Mouse (Mus musculus): ENCODE results near the gene Arpc1b. TPM values are rescaled to one million over a fixed set of nuclear protein-coding genes. Genes with fewer than 3 reads are reported as not detected.

Arpc1b gene
- polyA plus RNA-seq, 1 experiment from 2014 or later = 81.4 TPM

DNA sequence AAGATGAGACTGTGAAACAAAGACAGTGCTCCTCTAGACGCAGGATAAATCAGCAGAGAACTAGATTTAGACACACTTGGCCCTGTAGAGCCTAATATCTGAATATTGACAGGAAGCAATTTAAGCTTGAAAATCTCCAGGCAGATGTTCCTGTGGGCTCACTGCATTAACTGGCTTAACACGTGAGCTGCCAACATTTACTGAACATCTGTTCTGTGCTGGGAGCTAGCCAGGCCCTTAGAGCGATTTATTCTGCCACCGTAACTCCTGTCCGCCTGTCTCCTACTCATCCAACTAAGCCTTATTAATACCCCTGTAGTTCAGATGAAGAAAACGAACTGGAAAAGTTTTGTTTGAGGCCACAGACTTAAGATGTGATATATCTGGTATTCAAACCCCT, 24.8 kb downstream of the Arpc1b start:
- peak overlapping the region; percentile 94; the same call in 1 of the 2 replicates for H3K27ac ChIP-seq
- H3K9me3 ChIP-seq = no peaks in the 10 kb centered on the region
- 19% methylated on average over 6 of the region's 6 CpGs for whole genome bisulfite sequencing
- no peaks in the 10 kb centered on the region for H3K27me3 ChIP-seq
- no peak for ATAC-seq (ENCODE audit: low FRiP score)
- peak overlapping the region; percentile 94 for H3K4me2 ChIP-seq
- H3K36me3 ChIP-seq = peaks cover 61% of the 10 kb centered on the region
- peaks cover 36% of the 10 kb centered on the region for H3K4me1 ChIP-seq (replicated peaks)
- peak overlapping the region; percentile 94 for H3K4me3 ChIP-seq
- peak overlapping the region; percentile 92 for H3K9ac ChIP-seq

DNA sequence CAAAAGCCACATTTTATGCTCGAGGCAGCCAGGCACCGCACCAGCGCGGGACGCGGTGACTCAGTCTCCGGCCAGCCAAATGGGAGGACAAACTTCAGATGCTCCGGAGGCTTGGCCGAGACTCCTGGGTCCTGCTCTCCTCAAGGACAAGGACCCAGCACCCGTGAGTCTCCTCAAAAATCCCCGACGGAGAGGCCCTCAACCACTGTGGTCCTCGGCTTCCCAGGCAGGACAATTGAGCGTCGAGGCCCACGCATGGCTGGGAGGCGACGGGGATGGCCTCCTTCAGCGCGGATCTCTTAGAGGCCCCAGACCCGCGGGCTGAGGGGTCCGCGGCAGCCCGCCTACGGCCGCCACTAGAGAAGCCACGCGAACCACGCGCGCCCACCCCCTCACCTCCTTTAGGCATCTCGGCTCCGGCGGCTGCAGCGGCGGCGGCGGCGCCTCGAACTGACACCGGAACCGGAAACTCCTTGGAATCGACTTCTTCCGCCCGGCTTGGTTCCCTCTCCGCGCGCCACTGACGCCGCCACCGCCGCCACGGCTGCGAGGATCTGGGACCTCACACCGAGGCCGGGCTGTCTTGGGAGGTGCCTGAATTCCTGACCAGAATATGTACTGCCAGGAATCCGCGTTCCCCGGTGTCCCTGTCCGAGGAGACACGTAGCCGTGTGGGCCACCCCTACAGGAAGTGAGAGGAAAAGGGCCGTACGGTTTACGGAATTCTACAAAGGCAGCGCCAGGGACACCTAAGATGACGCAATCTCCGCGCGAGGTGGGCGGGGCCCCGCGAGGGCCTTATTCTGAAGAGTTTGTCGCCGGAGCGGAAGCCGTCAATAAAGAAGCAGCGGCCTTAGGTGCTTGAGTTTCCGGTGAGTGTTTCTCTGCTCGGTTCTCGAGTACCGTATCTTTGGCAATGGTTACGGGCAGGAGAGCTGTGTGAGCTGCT, 25.8 kb downstream of the Arpc1b start, which contains the start of the genes Pdap1 and Bud31:
TSS of gene Pdap1 (minus strand) at position 668 of the 949 bp plus-strand sequence.
TSS of gene Bud31 (plus strand) at position 792 of the 949 bp plus-strand sequence.
- peaks cover 61% of the 10 kb centered on the region for H3K36me3 ChIP-seq
- H3K9ac ChIP-seq = peak within 1 kb of the TSS; percentile 92
- H3K9me3 ChIP-seq = no peaks in the 10 kb centered on the region
- H3K27ac ChIP-seq = peak within 1 kb of the TSS; percentile 94
- no peaks in the 10 kb centered on the region for H3K27me3 ChIP-seq
- WGBS = under 1% methylated on average over 84 of the region's 84 CpGs
- peak within 1 kb of the TSS; percentile 94 for H3K4me2 ChIP-seq
- peak; percentile 94 for ATAC-seq (ENCODE audit: low FRiP score)
- H3K4me1 ChIP-seq (replicated peaks) = peaks cover 36% of the 10 kb centered on the region
- peak within 1 kb of the TSS; percentile 94 for H3K4me3 ChIP-seq

DNA sequence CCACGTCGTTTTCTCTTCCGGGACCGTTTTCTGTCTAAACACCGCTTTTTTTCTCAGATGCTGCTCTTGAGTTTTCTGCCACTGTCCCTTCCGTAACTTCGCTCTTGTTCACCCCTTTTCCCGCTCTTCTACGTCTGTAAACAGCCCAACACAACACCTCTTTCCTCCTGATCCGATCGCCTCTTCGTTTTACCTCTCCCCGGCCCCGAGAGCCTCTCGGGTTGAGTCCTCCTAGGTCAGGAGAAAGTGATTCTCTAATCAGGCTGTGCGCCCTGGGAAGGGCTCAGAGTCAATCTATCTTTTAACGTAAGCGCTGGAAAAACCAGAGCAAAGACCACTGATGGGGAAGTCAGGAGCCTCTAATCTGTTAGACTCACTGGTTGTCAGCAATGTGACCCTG, 26.6 kb downstream of the Arpc1b start:
- H3K4me2 ChIP-seq = peak overlapping the region; percentile 94
- no peaks in the 10 kb centered on the region for H3K27me3 ChIP-seq
- WGBS = 1% methylated on average over 18 of the region's 18 CpGs
- peak overlapping the region; percentile 92 for H3K9ac ChIP-seq
- H3K4me3 ChIP-seq = peak overlapping the region; percentile 94
- ATAC-seq (ENCODE audit: low FRiP score) = no peak
- peaks cover 61% of the 10 kb centered on the region for H3K36me3 ChIP-seq
- H3K4me1 ChIP-seq (replicated peaks) = peaks cover 36% of the 10 kb centered on the region
- H3K27ac ChIP-seq = peak overlapping the region; percentile 94
- H3K9me3 ChIP-seq = no peaks in the 10 kb centered on the region

DNA sequence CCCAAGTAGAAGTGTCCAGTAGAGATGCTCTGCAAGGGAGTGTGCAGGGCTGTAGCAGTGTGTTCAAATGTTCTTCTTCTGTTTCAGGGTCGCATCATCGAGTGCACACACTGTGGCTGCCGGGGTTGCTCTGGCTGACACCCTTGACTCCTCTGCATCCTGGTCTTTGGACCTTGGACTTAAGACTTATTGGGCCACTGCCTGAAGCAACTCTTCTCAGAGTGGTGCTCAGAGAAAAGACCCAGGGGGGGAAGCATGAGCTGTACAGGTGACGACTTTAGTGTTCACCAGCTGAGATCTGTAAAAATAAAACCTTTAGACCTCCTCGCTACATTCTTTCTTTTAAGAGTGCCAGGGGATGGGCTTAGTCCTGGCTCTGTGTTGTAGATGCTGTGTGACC, 33.7 kb downstream of the Arpc1b start:
- Histone ChIP-seq H3K4me1 (replicated peaks) (no peaks in the 10 kb centered on the region), H3K27ac (no peak overlapping the region), H3K36me3 (peaks cover 100% of the 10 kb centered on the region), H3K9me3 (no peaks in the 10 kb centered on the region), H3K27me3 (no peaks in the 10 kb centered on the region), H3K9ac (no peak overlapping the region), H3K4me2 (no peak overlapping the region), H3K4me3 (no peak overlapping the region)
- 99% methylated on average over 5 of the region's 5 CpGs for WGBS
- ATAC-seq (ENCODE audit: low FRiP score) = no peak

DNA sequence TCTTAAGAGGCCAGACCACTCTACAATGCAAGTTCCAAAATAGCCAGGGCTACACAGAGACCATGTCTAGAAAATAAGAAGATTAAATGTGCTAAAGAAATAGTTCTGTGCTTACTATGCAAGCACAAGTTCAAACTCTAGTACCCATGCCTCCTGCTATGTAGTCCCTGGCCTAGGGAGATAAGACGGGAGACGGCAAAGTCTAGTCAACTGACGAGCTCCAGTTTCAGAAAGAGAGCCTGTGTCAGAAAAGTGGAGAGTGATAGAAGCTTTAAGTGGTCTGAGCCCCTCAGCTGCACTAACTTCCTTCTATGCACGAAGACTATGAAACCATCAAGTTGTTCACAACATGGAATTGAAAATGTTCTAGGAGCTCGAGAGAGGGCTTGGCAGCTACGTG, 35.3 kb downstream of the Arpc1b start:
- Histone ChIP-seq H3K9me3 (no peaks in the 10 kb centered on the region), H3K27ac (no peak overlapping the region), H3K4me1 (replicated peaks) (no peaks in the 10 kb centered on the region), H3K4me3 (no peak overlapping the region), H3K9ac (no peak overlapping the region), H3K27me3 (no peaks in the 10 kb centered on the region), H3K4me2 (no peak overlapping the region), H3K36me3 (peaks cover 99% of the 10 kb centered on the region)
- WGBS = 95% methylated on average over 6 of the region's 6 CpGs
- no peak for ATAC-seq (ENCODE audit: low FRiP score)

DNA sequence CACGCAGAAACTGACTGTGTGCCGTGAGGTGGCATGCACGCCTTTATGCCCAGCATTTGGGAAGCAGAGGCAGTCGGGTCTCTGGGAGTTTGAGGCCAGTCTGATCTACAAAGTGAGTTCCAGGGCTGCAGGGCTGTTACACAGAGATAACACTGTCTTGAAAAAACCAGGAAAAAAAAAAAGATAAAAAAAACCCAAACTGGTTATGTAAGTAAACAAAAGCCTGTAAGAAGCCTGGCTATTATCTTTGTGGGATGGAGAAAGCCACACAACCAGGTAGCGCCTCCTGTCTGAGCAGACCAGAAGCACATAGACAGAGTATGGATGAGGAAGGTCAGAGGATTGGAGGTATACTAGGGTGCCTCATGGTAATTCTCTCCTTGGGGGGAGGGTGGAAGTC, 38.7 kb downstream of the Arpc1b start:
- Histone ChIP-seq H3K4me2 (no peak overlapping the region), H3K27me3 (no peaks in the 10 kb centered on the region), H3K9me3 (no peaks in the 10 kb centered on the region), H3K4me3 (no peak overlapping the region), H3K36me3 (peaks cover 92% of the 10 kb centered on the region), H3K4me1 (replicated peaks) (no peaks in the 10 kb centered on the region), H3K9ac (no peak overlapping the region), H3K27ac (no peak overlapping the region)
- 96% methylated on average over 5 of the region's 5 CpGs for WGBS
- ATAC-seq (ENCODE audit: low FRiP score) = no peak

DNA sequence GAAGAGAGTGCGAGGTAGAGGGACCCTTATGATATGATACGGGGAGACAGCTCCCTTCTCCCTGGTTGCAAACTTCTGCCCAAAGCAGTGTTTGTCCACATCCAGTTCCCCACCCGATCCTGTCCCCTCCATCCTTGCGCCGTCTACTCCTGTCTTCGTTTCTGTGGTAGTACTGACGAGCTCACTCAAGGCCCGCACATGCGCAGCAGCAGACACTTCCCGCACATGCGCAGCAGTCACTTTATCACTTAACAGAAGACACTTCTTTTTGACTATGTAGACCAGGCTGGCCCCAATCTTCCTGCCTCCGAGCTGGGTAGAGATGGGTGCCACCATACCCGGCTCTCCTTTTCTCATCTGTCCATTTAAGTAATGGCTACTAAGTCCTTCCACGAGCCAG, 47.3 kb downstream of the Arpc1b start:
- 96% methylated on average over 14 of the region's 14 CpGs for WGBS
- Histone ChIP-seq H3K36me3 (peaks cover 81% of the 10 kb centered on the region), H3K9ac (no peak overlapping the region), H3K4me2 (no peak overlapping the region), H3K27me3 (no peaks in the 10 kb centered on the region), H3K4me1 (replicated peaks) (peaks cover 25% of the 10 kb centered on the region), H3K27ac (no peak overlapping the region), H3K4me3 (no peak overlapping the region), H3K9me3 (no peaks in the 10 kb centered on the region)
- no peak for ATAC-seq (ENCODE audit: low FRiP score)

DNA sequence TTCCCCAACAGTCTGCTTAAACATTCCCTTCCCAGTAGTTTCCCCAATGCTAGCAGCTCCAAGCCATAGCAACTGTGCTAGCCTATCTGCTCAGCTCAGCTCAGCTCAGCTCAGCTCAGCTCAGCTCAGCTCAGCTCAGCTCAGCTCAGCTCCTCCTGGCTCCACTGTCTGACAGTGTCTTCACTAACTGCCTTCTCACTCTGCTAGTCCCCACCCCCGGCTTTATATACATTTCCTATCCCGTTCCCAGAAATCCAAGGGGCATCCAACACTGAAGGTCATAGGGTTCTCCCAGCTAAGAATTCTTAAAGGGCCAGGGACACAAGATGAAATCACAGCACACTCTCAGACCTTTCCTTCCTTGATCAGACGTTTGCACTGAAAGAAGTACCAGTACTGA, 50.7 kb downstream of the Arpc1b start:
- Histone ChIP-seq H3K4me2 (no peak overlapping the region), H3K27me3 (no peaks in the 10 kb centered on the region), H3K9ac (no peak overlapping the region), H3K9me3 (no peaks in the 10 kb centered on the region), H3K36me3 (peaks cover 52% of the 10 kb centered on the region), H3K27ac (no peak overlapping the region), H3K4me3 (no peak overlapping the region), H3K4me1 (replicated peaks) (peaks cover 46% of the 10 kb centered on the region)
- WGBS = 73% methylated on average over 3 of the region's 3 CpGs
- ATAC-seq (ENCODE audit: low FRiP score) = no peak

DNA sequence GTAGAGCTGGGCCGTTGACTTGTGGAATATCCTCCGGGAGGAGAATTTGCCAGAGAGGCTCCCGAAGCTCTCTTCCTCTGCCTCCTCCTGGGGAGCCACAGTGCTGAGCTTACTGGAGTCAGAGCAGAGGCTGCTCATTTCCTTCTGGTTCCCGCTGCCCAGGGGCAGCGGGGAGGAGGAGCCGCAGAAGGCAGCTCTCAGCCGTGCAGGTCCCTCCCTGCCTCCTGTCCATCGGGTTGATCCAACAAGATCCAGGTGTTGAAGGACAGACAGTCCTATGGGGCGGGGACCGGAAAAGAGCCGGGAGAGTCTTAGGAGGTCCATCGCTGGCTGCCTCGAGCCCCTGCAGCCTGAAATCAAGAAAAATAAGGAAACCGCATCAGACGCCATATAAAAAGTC, 51.2 kb downstream of the Arpc1b start:
- H3K4me2 ChIP-seq = no peak overlapping the region
- H3K4me1 ChIP-seq (replicated peaks) = peaks cover 46% of the 10 kb centered on the region
- ATAC-seq (ENCODE audit: low FRiP score) = no peak
- no peaks in the 10 kb centered on the region for H3K9me3 ChIP-seq
- no peaks in the 10 kb centered on the region for H3K27me3 ChIP-seq
- peaks cover 50% of the 10 kb centered on the region for H3K36me3 ChIP-seq
- no peak overlapping the region for H3K4me3 ChIP-seq
- WGBS = 90% methylated on average over 15 of the region's 15 CpGs
- no peak overlapping the region for H3K27ac ChIP-seq
- no peak overlapping the region for H3K9ac ChIP-seq

DNA sequence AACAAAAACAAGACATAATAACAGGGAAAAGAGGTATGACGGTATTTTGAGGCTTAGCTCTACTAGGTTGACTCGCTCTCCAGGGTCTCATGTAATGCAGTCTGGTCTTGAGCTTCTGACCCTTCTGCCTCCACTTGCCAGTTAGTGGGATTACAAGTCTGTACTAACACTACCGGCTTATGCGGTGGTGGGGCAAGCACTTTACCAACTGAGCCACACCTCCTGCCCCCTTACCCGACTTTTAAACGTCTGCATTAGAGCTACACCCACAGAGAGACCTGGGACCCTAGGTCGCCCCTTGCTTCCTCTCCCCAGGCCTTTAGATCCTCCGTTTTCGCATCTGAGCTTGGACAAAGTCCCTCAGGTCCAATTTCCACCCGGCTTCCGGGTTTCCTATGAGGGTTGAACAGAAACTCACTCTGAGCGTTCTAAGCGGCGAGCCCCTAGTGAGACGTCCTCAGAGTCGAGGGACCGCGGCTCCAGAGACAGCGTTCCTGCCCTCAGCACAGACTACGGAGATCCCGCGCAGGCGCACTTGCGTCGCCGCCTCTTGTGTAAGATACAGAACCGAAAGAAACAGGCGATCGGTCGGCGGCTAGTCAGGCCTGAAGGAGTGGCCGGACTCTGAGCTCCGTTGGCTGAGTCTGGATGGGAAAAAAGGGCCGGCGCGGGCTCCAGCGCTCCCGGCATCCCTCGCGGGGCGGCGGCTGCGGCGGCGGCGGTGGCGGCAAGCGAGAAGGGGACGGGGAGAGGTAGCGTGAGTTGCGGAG, 52.7 kb downstream of the Arpc1b start, which contains the start of the genes Ptcd1 and Cpsf4:
TSS of gene Ptcd1 (minus strand) at position 573 of the 770 bp plus-strand sequence.
TSS of gene Cpsf4 (plus strand) at position 678 of the 770 bp plus-strand sequence.
- H3K27me3 ChIP-seq = no peaks in the 10 kb centered on the region
- H3K36me3 ChIP-seq = peaks cover 49% of the 10 kb centered on the region
- peak within 1 kb of the TSS; percentile 93 for H3K4me3 ChIP-seq
- H3K9me3 ChIP-seq = no peaks in the 10 kb centered on the region
- ATAC-seq (ENCODE audit: low FRiP score) = peak; percentile 96
- under 1% methylated on average over 51 of the region's 51 CpGs for WGBS
- H3K4me2 ChIP-seq = peak within 1 kb of the TSS; percentile 95
- H3K27ac ChIP-seq = peak within 1 kb of the TSS; percentile 80
- peak within 1 kb of the TSS; percentile 91 for H3K9ac ChIP-seq
- peaks cover 46% of the 10 kb centered on the region for H3K4me1 ChIP-seq (replicated peaks)

DNA sequence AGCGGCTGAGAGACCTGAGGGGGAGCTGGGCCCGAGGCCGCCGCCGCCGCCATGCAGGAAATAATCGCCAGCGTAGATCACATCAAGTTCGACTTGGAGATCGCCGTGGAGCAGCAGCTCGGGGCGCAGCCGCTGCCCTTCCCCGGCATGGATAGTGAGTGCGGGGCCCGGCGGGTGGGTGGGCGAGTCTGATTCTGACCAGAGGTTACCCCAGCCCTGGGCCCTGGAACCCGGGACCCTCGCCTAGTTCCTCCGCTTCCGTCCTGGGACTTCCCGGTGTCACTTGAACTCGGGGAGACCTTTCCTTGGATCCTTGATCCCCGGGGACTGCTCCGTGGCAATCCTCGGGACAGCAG, 53.3 kb downstream of the Arpc1b start:
- Histone ChIP-seq H3K9ac (peak overlapping the region; percentile 91), H3K27me3 (no peaks in the 10 kb centered on the region), H3K4me3 (peak overlapping the region; percentile 93), H3K4me1 (replicated peaks) (peaks cover 46% of the 10 kb centered on the region), H3K4me2 (peak overlapping the region; percentile 95), H3K27ac (peak overlapping the region; percentile 80), H3K36me3 (peaks cover 50% of the 10 kb centered on the region), H3K9me3 (no peaks in the 10 kb centered on the region)
- ATAC-seq (ENCODE audit: low FRiP score) = peak; percentile 77
- WGBS = 1% methylated on average over 23 of the region's 28 CpGs

DNA sequence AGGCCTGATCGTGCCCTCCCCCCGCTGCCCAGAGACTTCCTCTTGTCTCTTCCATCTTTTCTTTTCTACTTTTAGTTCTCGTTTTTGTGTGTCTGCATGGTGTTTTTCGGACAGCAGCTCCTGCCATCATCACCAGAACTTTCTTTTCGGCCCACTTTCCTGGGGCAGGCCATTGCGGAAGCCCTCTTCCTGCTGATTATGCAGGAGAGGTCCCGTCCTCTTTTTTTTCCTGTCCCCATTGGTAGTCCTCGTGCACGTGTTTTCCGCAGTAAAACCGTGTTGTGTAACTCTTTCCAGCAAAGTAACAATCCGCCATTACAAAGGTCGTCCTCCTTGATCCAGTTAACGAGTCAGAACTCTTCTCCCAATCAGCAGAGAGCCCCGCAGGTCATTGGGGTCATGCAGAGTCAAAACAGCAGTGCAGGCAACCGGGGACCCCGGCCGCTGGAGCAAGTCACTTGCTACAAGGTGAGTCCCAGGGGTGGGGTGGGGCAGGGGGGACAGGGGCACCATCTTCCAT, 64.5 kb downstream of the Arpc1b start:
- Histone ChIP-seq H3K4me3 (no peak overlapping the region), H3K27ac (no peak overlapping the region), H3K36me3 (peaks cover 99% of the 10 kb centered on the region), H3K4me2 (no peak overlapping the region), H3K27me3 (no peaks in the 10 kb centered on the region), H3K9me3 (no peaks in the 10 kb centered on the region), H3K4me1 (replicated peaks) (no peaks in the 10 kb centered on the region), H3K9ac (no peak overlapping the region)
- ATAC-seq (ENCODE audit: low FRiP score) = no peak
- WGBS = 90% methylated on average over 18 of the region's 18 CpGs

Data from hindbrain, embryonic 13.5 days (tissue).